Mouse (Mus musculus): ENCODE results near the gene Plcl2. TPM values are rescaled to one million over a fixed set of nuclear protein-coding genes. Genes with fewer than 3 reads are reported as not detected.
A peak's percentile ranks its signal among the peaks of the same experiment; 100 is the strongest.

Gene Plcl2
- total RNA-seq, 2 experiments from 2014 or later, result 54.7 to 58.9 TPM

DNA sequence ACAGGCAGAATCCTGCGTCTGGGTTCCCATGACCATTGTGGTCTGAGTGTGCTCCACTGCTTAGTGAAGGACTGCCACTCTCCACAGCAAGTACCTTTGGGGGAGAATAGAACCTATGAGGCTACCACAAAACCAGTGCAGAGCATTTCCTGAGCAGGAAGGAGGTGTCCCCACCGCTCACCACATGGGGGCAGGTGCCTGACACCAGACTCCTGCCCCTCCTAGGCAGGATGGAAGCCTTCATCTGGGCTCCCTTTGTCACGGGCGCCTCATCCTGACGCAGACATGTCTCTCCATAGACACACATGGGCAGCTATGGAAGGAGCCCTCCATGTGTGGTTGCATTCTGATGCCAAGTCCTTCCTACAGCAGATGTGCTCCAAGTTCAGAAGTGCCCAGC is 222.7 kb downstream of the Plcl2 start:
- ATAC-seq (ENCODE audit: poor library complexity, severe bottlenecking), result 0 out of 2 replicates have a peak, but pooled peaks have one; percentile 10

DNA sequence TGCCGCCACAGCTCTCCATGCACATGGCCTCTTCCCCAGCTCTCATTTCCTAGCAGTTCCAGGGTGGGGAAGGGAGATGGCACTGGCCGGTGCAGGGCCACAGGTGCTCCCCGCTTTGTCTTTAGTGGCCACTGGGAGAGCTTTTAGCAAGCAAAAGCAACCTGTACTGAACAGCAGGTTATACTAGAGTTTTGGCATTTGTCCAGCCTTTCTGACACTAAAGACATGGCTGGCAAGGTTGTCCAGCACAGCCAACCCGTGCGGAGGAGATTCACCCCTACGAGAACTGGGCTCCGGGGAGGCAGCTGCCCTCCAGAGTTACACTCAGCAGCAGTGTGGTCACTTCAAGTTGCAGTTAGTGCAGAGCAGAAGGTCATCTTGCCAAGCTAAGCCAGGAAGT is 224.2 kb downstream of the Plcl2 start:
- no peak for ATAC-seq (ENCODE audit: poor library complexity, severe bottlenecking)

DNA sequence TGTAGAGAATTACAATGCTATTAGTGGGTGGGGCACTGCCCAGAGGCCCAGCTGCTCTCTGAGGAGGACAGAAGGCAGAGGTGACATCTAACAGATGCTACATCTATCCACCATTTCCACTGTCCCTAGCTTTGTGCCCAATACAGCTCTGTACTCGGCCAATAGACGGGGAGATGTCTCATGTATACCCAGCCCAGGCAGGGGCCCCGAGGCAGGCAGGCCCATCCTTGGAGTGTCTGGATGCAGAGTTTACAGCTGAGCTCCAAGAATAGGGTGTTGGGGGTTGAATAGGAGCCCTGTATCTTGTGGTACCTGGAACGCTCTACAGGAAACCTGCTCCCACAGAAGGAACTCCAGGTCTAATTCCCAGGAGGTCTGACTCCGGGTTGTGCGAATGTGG is 225.6 kb downstream of the Plcl2 start:
- ATAC-seq (ENCODE audit: poor library complexity, severe bottlenecking), result no peak

DNA sequence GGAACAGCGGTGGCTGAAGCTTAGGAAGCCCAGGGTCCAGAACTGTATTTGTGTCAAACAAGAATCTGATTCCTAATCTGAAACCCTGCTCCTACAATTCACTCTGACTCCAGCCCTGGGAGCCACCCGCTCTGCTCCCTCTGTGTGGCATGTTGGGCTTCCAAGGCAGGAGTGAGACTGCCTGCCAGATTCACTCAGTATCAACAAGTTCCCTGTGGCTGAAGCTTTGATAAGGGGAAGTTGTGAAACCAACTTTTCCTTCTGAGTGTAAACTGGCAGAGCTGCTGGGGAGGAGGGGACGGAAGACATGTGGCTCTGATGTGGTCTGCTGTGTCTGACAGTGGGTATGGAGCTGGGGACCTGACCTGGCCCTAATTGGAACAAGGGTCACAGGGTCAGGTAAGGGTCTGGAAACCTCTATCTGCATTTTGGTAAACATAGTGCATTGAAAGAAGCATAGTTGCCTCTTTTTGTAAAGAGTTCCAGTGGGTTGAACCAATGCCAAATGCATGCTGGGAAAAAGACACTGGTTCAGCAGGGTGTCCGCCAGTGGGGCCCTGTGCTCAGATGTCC is 226.3 kb downstream of the Plcl2 start:
- peak; percentile 63 for ATAC-seq (ENCODE audit: poor library complexity, severe bottlenecking)

DNA sequence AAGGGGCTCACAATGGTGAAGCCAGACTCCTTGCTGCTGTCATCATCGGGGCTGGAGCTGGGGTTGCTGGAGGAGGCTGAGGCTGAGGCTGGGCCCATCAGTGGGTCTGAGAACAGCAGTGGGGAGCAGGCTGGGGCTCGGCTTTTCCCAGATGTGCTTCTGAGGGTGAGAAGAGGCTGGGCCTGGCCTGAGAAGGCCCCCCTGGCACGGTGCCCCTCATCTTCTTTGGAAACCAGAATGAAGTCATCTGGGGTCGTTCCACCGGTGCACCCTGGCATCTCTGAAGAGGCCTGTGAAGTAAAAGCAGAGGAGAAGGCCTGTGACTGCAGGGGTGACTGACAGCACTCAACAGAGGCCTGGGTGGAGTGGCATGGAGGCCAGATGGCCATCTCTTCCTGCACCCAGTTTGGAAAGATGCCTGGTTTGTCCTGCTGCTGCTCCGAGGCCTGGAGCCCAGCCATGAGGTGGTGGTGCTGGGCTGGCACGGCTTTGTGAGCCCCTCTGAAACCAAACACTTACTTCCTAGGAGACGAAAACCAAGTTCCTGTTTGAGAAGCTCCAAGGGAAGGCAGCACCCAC is 226.8 kb downstream of the Plcl2 start:
- peak; percentile 33 for ATAC-seq (ENCODE audit: poor library complexity, severe bottlenecking)

DNA sequence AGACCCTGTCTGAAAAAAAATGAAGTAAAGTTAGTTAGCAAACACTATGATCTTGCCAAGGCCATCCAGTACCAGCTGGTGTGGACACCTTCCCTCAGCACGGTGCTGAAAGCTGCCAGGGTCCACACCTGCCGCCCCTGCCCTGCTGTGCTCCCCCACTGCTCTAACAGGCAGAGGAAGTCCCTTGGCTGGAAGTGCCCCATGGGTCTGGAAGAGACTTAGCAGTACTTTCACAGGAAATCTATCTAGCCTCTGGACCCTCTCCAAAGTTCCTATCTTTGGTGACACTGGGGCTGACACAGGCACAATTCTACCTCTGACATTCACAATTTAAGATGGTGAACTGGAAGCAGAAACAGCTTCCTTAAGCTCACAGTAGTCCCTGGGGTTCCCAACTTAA is 227.9 kb downstream of the Plcl2 start:
- no peak for ATAC-seq (ENCODE audit: poor library complexity, severe bottlenecking)

Other genes with a start within 250 kb of the Plcl2 start
- 0.13 TPM in 1 of 2 replicates, not detected in the other for gene Dazl, start 215.8 kb upstream of the Plcl2 start, total RNA-seq (2015)
- gene Dazl, start 215.8 kb upstream of the Plcl2 start, total RNA-seq (2017), result not detected in 2 replicates